Mouse (Mus musculus) intestine, embryonic 14.5 days (tissue): ENCODE data around the gene Shld1. TPM values are rescaled to one million over a fixed set of nuclear protein-coding genes. Genes with fewer than 3 reads are reported as not detected.

ENCODE experiments used
- ATAC-seq: fragments of 200-750 bp; cut with Nextera tagmentation; replicated peaks from 2 replicates; pipeline ENCODE4 v1.8.0; 2017; ENCODE audit warnings: low read depth, moderate number of reproducible peaks, moderate TSS enrichment, moderate library complexity; ENCODE audit not compliant: low FRiP score, low TSS enrichment
- DNase-seq: peaks from one replicate; pipeline ENCODE4 v3.0.0-alpha.2; 2018; ENCODE audit warnings: low spot score
- H3K27ac ChIP-seq: fragments of 300-500 bp; sonication (generic); 2 replicates; pipeline ENCODE4 v1.5.1; 2014; ENCODE audit warnings: low read depth, mild to moderate bottlenecking, control low read depth
- H3K27me3 ChIP-seq: fragments of 300-500 bp; sonication (generic); replicated peaks from 2 replicates; pipeline ENCODE4 v1.6.1; 2014; ENCODE audit warnings: low read length, control low read depth; ENCODE audit not compliant: control insufficient read depth, insufficient read depth
- H3K36me3 ChIP-seq: fragments of 300-500 bp; sonication (generic); 2 replicates; pipeline ENCODE4 v1.6.1; 2014; ENCODE audit warnings: low read length, control low read depth; ENCODE audit not compliant: control insufficient read depth, insufficient read depth
- H3K4me1 ChIP-seq: fragments of 300-500 bp; sonication (generic); replicated peaks from 2 replicates; pipeline ENCODE4 v1.6.1; 2014; ENCODE audit warnings: low read length, control low read depth, mixed read lengths; ENCODE audit not compliant: control insufficient read depth, insufficient read depth
- H3K4me2 ChIP-seq: fragments of 300-500 bp; sonication (generic); 2 replicates; pipeline ENCODE4 v1.6.1; 2014; ENCODE audit warnings: low read length
- H3K4me3 ChIP-seq: fragments of 300-500 bp; sonication (generic); 2 replicates; pipeline ENCODE4 v1.5.1; 2014; ENCODE audit warnings: low read depth, low read length, control low read depth, mixed read lengths
- H3K9ac ChIP-seq: fragments of 300-500 bp; sonication (generic); 2 replicates; pipeline ENCODE4 v1.6.1; 2014; ENCODE audit warnings: mild to moderate bottlenecking, low read length
- H3K9me3 ChIP-seq: fragments of 300-500 bp; sonication (generic); 2 replicates; pipeline ENCODE4 v1.6.1; 2016; ENCODE audit warnings: low read length, control low read depth; ENCODE audit not compliant: control insufficient read depth
- WGBS: fragments of 180-500 bp; shearing (Covaris S2); extraction: QIAGEN DNeasy Blood & Tissue Kit; methylation state at CpG from one replicate; pipeline ENCODE4 v1.1.7; 2014; 5-methylcytosine and 5-hydroxymethylcytosine counted together
- polyA plus RNA-seq: library from polyadenylated mRNA; unstranded; fragments of >200 nt; fragmentation: Nextera tagmentation; extraction: Ambion mirVana; gene quantifications from 2 replicates; pipeline ENCODE4 v1.2.1, GENCODE M21; 2014

The Shld1 gene
- polyA plus RNA-seq, 1 experiment from 2014 or later = 13.6 TPM

DNA sequence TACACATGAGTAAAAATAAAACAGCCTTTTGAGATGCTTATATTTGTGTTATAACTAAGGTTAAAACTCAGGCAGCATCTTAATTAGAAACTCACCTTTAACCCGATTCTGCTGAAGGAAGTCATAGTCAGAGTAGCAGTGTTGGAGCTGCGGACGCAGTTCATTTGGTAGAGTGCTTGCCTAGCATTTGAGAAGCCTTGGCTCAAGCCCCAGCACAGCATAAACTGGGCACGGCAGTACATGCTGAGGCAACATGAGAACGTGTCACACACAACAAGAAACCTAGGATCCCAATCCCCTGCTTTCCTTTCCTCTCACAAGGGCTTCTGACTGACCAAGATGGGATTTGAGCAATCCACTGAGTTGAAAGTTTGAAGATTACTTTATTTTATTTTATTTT is 58.1 kb downstream of the Shld1 start:
- Histone ChIP-seq H3K4me2 (no peak overlapping the region), H3K9ac (no peak overlapping the region), H3K27ac (no peak overlapping the region), H3K4me1 (no peaks in the 10 kb centered on the region), H3K4me3 (no peak overlapping the region), H3K9me3 (no peaks in the 10 kb centered on the region), H3K27me3 (no peaks in the 10 kb centered on the region), H3K36me3 (no peaks in the 10 kb centered on the region)
- 95% methylated on average over 5 of the region's 5 CpGs for WGBS
- DNase-seq = no peak
- ATAC-seq = no peak

DNA sequence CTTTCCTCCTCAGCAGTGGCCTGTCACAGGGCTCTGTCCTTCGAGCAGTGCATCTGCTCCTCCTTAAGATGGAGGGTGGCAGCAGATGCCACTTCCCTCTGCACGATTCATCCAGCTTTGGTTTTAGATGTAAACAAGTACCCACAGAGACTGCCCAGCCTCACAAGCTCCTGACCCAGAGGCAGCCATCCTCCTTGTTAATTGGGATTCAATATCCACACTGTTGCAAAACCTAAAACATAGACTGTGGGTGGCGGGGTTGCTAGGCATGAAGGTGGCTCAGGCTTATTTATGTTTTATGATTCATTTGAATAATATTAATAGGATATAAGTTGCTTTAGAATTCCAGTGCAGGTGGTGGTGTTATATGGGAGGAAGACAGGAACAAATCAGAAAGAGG is 59.4 kb downstream of the Shld1 start:
- DNase-seq (no peak), ATAC-seq (no peak)
- Histone ChIP-seq H3K27me3 (no peaks in the 10 kb centered on the region), H3K36me3 (peaks cover 3% of the 10 kb centered on the region; the same call in 1 of the 2 replicates), H3K27ac (no peak overlapping the region), H3K9ac (no peak overlapping the region), H3K9me3 (no peaks in the 10 kb centered on the region), H3K4me1 (no peaks in the 10 kb centered on the region), H3K4me2 (no peak overlapping the region), H3K4me3 (no peak overlapping the region)
- WGBS = 82% methylated on average over 3 of the region's 3 CpGs

DNA sequence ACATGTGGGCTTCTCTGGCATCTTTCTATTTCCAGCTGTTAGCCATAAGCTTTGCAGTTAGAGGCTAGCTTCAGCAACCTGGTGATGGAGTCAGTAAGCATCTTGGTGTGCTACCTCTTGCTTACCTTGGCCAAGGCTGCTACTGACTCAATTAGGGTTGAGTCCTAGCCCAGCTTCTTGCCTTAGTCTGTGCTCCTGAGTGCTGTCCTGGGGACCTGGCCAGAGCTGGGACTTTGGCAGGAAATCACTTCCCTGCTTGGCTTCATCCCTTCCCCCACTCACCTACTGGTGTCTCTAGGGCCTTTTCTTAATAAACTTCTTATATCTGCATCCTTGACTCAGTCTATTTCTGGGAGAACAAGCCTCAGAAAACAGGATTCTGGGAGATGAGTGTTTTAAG is 64.0 kb downstream of the Shld1 start:
- no peak for DNase-seq
- no peak overlapping the region for H3K27ac ChIP-seq
- H3K9ac ChIP-seq = no peak overlapping the region
- peaks cover 3% of the 10 kb centered on the region; the same call in 1 of the 2 replicates for H3K36me3 ChIP-seq
- no peak overlapping the region for H3K4me3 ChIP-seq
- no peaks in the 10 kb centered on the region for H3K27me3 ChIP-seq
- ATAC-seq = no peak
- H3K4me2 ChIP-seq = no peak overlapping the region
- H3K4me1 ChIP-seq = no peaks in the 10 kb centered on the region
- no peaks in the 10 kb centered on the region for H3K9me3 ChIP-seq

DNA sequence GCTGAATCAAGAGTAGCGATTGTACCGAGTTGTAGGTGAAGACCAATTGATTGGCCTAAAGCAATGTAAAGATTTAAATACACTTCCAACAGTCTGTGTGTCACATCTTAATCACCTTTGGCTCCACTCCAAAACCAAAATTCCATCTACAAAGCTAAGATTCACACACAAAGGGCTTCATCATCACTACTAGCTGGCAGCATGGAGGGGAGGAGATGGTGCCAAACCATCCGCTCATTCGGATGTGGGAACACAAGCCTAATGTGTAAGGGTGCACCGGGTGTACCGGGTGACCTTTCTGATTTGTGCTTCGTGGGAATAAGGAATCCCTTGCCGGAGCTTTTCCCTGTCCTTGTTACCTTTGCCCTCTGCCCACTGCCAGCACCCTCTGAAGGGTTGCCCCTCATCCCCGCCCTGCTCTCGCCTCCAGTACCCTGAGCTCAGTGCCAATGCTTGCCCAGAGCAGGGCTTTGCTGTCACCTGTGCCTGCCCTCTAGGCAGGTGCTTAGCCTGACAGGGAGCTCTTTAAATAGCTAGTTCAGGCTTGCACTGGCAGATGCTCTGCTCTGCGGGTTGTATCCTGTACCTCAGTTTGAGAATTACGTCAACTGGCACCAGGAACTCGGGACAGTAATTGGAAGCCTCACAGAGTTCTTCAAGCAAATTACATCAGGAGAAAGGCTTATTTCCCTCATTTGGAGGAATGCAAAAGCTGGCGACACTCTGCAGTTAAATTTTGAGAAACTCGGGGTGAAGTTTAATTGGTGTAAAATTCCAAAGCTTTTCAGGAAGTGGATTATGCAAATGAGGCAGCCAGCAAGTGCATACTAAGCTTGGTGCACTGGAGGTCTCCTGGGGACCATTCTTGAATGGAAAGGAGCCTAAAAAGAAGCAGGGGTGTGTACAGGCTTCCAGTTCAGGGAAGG is 64.7 kb downstream of the Shld1 start:
- no peak for DNase-seq
- no peak overlapping the region for H3K9ac ChIP-seq
- no peak overlapping the region for H3K27ac ChIP-seq
- H3K4me2 ChIP-seq = no peak overlapping the region
- no peaks in the 10 kb centered on the region for H3K4me1 ChIP-seq
- no peaks in the 10 kb centered on the region for H3K27me3 ChIP-seq
- 79% methylated on average over 15 of the region's 15 CpGs for WGBS
- H3K36me3 ChIP-seq = peaks cover 3% of the 10 kb centered on the region; the same call in 1 of the 2 replicates
- no peak overlapping the region for H3K4me3 ChIP-seq
- no peak for ATAC-seq
- no peaks in the 10 kb centered on the region for H3K9me3 ChIP-seq

DNA sequence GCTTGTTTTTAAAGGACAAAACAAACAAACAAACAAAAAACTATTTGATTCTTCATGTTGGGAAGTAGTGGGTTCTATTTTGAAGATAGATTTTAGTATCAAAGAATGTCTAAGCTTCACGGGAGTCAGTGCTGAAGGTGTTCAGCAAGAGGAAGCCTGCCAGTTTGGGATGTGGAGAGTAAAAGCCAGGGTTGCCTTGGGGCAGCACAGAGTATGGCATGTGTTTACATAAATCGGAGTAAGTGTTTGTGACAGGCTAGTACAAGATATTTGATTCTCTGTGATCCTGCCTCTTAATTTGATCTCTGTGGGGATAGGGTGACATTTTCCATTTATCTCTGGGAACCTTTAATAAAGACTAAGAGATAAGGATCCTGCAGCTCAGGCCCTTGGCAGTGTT is 65.7 kb downstream of the Shld1 start:
- no peak overlapping the region for H3K27ac ChIP-seq
- no peak overlapping the region for H3K4me2 ChIP-seq
- peaks cover 3% of the 10 kb centered on the region; the same call in 1 of the 2 replicates for H3K36me3 ChIP-seq
- no peak overlapping the region for H3K9ac ChIP-seq
- DNase-seq = no peak
- 52% methylated on average over 2 of the region's 2 CpGs for WGBS
- no peaks in the 10 kb centered on the region for H3K4me1 ChIP-seq
- no peak for ATAC-seq
- H3K9me3 ChIP-seq = no peaks in the 10 kb centered on the region
- no peak overlapping the region for H3K4me3 ChIP-seq
- no peaks in the 10 kb centered on the region for H3K27me3 ChIP-seq

DNA sequence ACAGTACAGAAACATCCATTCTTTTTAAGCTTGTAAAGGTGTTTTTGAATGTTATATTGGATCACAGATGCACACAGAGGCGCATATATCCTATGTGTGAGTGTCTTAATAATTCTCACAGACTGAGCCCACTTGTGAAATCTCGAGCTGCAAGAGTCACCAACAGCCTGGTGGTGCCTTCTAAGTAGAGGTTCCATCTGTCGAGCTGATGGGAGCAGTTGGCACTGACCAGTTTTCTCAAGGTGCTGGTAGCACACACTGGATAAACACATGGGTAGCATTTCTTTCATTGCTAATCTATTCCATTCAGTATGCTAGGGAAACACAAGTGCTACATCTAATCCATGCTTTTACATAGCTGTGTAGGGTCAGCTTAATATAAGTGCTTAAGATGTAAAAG is 66.4 kb downstream of the Shld1 start:
- Histone ChIP-seq H3K36me3 (peaks cover 3% of the 10 kb centered on the region; the same call in 1 of the 2 replicates), H3K9me3 (no peaks in the 10 kb centered on the region), H3K4me2 (no peak overlapping the region), H3K9ac (no peak overlapping the region), H3K27ac (no peak overlapping the region), H3K4me3 (no peak overlapping the region), H3K27me3 (no peaks in the 10 kb centered on the region), H3K4me1 (no peaks in the 10 kb centered on the region)
- DNase-seq = no peak
- no peak for ATAC-seq
- WGBS = 84% methylated on average over 3 of the region's 3 CpGs

DNA sequence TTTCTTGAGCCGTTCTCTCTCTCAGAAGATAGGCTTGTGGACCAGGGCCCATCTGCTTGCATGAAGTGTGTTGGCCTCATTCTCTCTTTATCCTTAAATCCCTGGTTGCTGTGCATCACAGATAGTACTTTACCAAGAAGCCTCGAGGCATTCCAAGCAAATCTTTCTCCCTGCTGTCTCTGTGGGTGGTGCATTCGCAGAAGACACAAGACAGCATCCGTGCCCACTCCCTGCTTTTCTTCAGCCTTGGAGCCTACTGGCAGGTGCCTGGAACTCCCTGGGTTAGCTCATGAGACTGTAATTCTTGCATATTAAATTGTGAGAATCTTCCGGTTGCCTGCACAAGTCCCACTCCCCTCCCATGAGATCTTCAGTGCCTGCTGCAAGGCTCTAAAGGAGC is 71.2 kb downstream of the Shld1 start:
- DNase-seq = no peak
- no peak overlapping the region for H3K4me3 ChIP-seq
- no peak overlapping the region for H3K4me2 ChIP-seq
- H3K9me3 ChIP-seq = no peaks in the 10 kb centered on the region
- WGBS = 67% methylated on average over 5 of the region's 5 CpGs
- H3K9ac ChIP-seq = no peak overlapping the region
- H3K4me1 ChIP-seq = no peaks in the 10 kb centered on the region
- no peaks in the 10 kb centered on the region for H3K36me3 ChIP-seq
- H3K27ac ChIP-seq = no peak overlapping the region
- H3K27me3 ChIP-seq = no peaks in the 10 kb centered on the region
- ATAC-seq = no peak

DNA sequence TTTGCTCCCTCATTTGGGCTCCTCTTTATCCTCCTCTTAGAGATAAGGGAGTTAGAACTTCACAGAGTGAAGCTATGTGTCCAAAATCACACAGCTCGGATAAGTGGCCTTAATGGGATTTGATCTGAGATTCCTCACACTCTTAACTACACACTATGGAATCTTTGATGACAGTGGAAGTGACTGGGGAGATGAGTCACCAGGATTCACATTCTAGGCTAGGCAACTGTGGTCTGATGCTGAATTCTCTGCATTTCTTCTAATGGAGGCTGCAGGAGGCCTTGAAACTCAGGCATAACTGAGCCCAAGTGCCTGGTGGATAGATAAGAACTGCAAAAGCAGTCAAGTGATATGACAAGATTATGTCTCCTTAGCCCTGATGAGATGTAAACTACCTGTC is 84.1 kb downstream of the Shld1 start:
- no peaks in the 10 kb centered on the region for H3K36me3 ChIP-seq
- WGBS = 57% methylated on average over 1 of the region's 1 CpGs
- ATAC-seq (no peak), DNase-seq (no peak)
- H3K4me1 ChIP-seq = no peaks in the 10 kb centered on the region
- H3K4me2 ChIP-seq = no peak overlapping the region
- H3K9ac ChIP-seq = no peak overlapping the region
- H3K9me3 ChIP-seq = no peaks in the 10 kb centered on the region
- H3K27ac ChIP-seq = no peak overlapping the region
- H3K27me3 ChIP-seq = no peaks in the 10 kb centered on the region
- H3K4me3 ChIP-seq = no peak overlapping the region

DNA sequence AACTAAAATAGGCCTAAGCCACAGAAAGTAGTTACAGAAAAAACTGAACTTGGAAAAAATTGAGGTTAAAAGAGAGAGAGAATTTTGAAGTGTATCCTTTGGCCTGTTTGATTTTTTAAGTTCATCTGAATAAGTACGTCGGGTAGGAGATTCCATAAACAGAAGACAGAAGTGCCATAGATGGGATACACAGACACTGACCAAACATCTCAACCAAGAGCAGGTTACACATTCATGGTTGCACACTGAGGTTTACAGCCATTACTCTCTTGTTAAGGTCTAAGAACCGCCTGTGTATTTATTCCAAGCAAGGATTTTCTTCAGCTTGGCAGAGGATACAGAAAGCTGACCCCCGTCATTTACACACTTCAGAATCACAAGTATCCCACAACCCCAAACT is 94.2 kb downstream of the Shld1 start, which contains the start of gene Chgb:
Chgb (plus strand) TSS at position 301 of the 400 bp plus-strand sequence.
- Histone ChIP-seq H3K4me3 (peak within 1 kb of the TSS; percentile 37), H3K4me2 (peak within 1 kb of the TSS; percentile 73), H3K27me3 (0 out of 2 replicates have a peak, but pooled peaks cover 3% of the 10 kb centered on the region), H3K9me3 (no peaks in the 10 kb centered on the region), H3K9ac (no peak within 1 kb of the TSS), H3K27ac (no peak within 1 kb of the TSS), H3K4me1 (peaks cover 3% of the 10 kb centered on the region; the same call in 1 of the 2 replicates), H3K36me3 (no peaks in the 10 kb centered on the region)
- 15% methylated on average over 4 of the region's 4 CpGs for WGBS
- ATAC-seq (0 out of 2 replicates have a peak, but pooled peaks have one; percentile 17), DNase-seq (no peak)
